12 mouse cellular contexts compared by ENCODE assay signal in the genomic region with DNA sequence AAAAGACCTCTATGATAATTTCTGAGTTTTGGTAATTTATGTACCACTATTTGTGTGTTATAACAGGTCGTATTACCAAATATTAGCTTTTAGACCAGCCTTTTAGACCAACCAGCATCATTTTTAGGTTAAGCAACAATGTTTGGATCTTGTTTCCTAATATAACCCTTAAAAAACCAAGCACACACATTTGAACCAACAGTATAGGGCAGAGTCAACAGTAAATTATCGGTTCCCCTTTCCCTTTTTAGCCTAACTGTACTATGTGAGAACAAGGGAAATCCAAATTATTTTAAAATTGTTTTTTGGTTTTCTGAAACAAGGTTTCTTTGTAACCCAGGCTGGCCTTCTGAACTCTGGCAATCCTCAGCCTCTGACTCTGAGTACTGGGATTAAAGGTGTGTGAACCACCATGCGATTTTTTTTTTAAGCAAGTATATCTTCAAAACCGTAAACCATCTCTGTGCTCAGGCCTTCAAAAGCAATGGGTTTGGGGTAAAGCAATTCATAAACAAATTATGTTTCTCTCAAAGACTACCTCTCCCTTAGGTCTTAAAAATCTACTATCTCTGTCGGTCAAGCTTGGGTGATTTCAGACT. TPM values are rescaled to one million over a fixed set of nuclear protein-coding genes. Genes with fewer than 3 reads are reported as not detected.
DNase-seq lines count a peak whose midpoint lies in the region; ATAC-seq and TF ChIP-seq lines count a peak whose summit lies in the region.
"Had no signal": no experiment of that assay in that cellular context is flagged by ENCODE, and none has a peak within 500 bp of the region (broad histone marks: within the 10 kb centered on the region; RNA-seq: fewer than 3 reads in every experiment).

No protein-coding gene starts in this region.

- 83% methylated on average over 5 of the region's 5 CpGs for WGBS in heart, embryonic 16.5 days
- 81% methylated on average over 5 of the region's 5 CpGs for WGBS in heart, embryonic 12.5 days
- WGBS in lung, embryonic 15.5 days = 84% methylated on average over 5 of the region's 5 CpGs
- 32% methylated on average over 5 of the region's 5 CpGs for WGBS in liver, postnatal 0 days (ENCODE audit: insufficient replicate concordance)

- no peak for DNase-seq in lung, postnatal 4 days
- no peak for DNase-seq in liver, postnatal 0 days
- DNase-seq in gastrocnemius, adult 18-20 months (ENCODE audit: low spot score) = no peak
- no peak for DNase-seq in gastrocnemius, postnatal 14 days
- DNase-seq: adrenal gland, adult 8-10 months; cerebellum, adult 9-10 months had no signal

- peak overlapping the region; percentile 96 for H3K4me2 ChIP-seq in heart, embryonic 16.5 days (ENCODE audit: low read depth, low read length)
- H3K4me2 ChIP-seq in heart, embryonic 12.5 days = no peak overlapping the region
- peak overlapping the region; percentile 95 for H3K4me2 ChIP-seq in lung, embryonic 15.5 days
- peak overlapping the region; percentile 91 for H3K4me2 ChIP-seq in liver, postnatal 0 days (ENCODE audit: low read depth, low read length)

- H3K9me3 ChIP-seq in heart, embryonic 16.5 days (replicated peaks; ENCODE audit: control insufficient read depth, low read length) = no peaks in the 10 kb centered on the region
- no peaks in the 10 kb centered on the region for H3K9me3 ChIP-seq in heart, embryonic 12.5 days (replicated peaks)
- H3K9me3 ChIP-seq in lung, embryonic 15.5 days = no peaks in the 10 kb centered on the region
- H3K9me3 ChIP-seq in liver, postnatal 0 days (ENCODE audit: low read length) = no peaks in the 10 kb centered on the region
- H3K9me3 ChIP-seq: heart, embryonic 10.5 days; midbrain, embryonic 10.5 days had no signal

- H3K4me1 ChIP-seq in heart, embryonic 16.5 days (ENCODE audit: control insufficient read depth, insufficient read depth, low read length) = peaks cover 15% of the 10 kb centered on the region; the same call in 1 of the 2 replicates
- H3K4me1 ChIP-seq in heart, embryonic 12.5 days (replicated peaks) = peaks cover 21% of the 10 kb centered on the region
- peaks cover 29% of the 10 kb centered on the region for H3K4me1 ChIP-seq in lung, embryonic 15.5 days
- peaks cover 20% of the 10 kb centered on the region for H3K4me1 ChIP-seq in brown adipose tissue, adult 24 weeks (ENCODE audit: control insufficient read depth, insufficient read depth, insufficient read length, low read length)
- H3K4me1 ChIP-seq in liver, postnatal 0 days (ENCODE audit: insufficient read depth) = peaks cover 45% of the 10 kb centered on the region

- no peak for ATAC-seq in heart, embryonic 16.5 days (replicated peaks; ENCODE audit: extremely low read depth, insufficient read depth, low FRiP score)
- no peak for ATAC-seq in heart, embryonic 12.5 days (ENCODE audit: insufficient number of reproducible peaks, low FRiP score)
- ATAC-seq in lung, embryonic 15.5 days (ENCODE audit: borderline replicate concordance, extremely low read depth, low FRiP score, low TSS enrichment) = no peak
- no peak for ATAC-seq in liver, postnatal 0 days

- intact Hi-C loops in gastrocnemius, postnatal 14 days (cut with DNase I; ENCODE audit: low total_unique reads) = no loop called here

- H3K4me3 ChIP-seq in heart, embryonic 16.5 days (ENCODE audit: low read length) = peak overlapping the region; percentile 90
- no peak overlapping the region for H3K4me3 ChIP-seq in heart, embryonic 12.5 days
- H3K4me3 ChIP-seq in lung, embryonic 15.5 days = no peak overlapping the region
- H3K4me3 ChIP-seq in brown adipose tissue, adult 24 weeks (ENCODE audit: insufficient read depth, low read depth, low read length) = peak overlapping the region; percentile 86; the same call in 1 of the 2 replicates
- H3K4me3 ChIP-seq in liver, postnatal 0 days (ENCODE audit: low read depth, low read length) = peak overlapping the region; percentile 94

- H3K27ac ChIP-seq in heart, embryonic 16.5 days (ENCODE audit: low read length) = no peak overlapping the region
- no peak overlapping the region for H3K27ac ChIP-seq in heart, embryonic 12.5 days (ENCODE audit: poor library complexity, severe bottlenecking)
- no peak overlapping the region for H3K27ac ChIP-seq in lung, embryonic 15.5 days
- H3K27ac ChIP-seq in brown adipose tissue, adult 24 weeks (replicated peaks; ENCODE audit: low read depth, low read length) = no peak overlapping the region
- H3K27ac ChIP-seq in liver, postnatal 0 days (ENCODE audit: low read depth) = peak overlapping the region; percentile 96
- H3K27ac ChIP-seq: heart, embryonic 10.5 days; midbrain, embryonic 10.5 days had no signal

- H3K36me3 ChIP-seq in heart, embryonic 16.5 days (ENCODE audit: control insufficient read depth, insufficient read depth) = no peaks in the 10 kb centered on the region
- H3K36me3 ChIP-seq in heart, embryonic 12.5 days = no peaks in the 10 kb centered on the region
- H3K36me3 ChIP-seq in lung, embryonic 15.5 days = no peaks in the 10 kb centered on the region
- H3K36me3 ChIP-seq in liver, postnatal 0 days (replicated peaks; ENCODE audit: insufficient read depth, low read length) = no peaks in the 10 kb centered on the region; the same call in 1 of the 2 replicates
- H3K36me3 ChIP-seq: heart, embryonic 10.5 days; midbrain, embryonic 10.5 days had no signal

- H3K27me3 ChIP-seq in heart, embryonic 16.5 days (ENCODE audit: control insufficient read depth, insufficient read depth, low read length) = no peaks in the 10 kb centered on the region; the same call in 1 of the 2 replicates
- no peaks in the 10 kb centered on the region for H3K27me3 ChIP-seq in heart, embryonic 12.5 days (replicated peaks)
- H3K27me3 ChIP-seq in lung, embryonic 15.5 days = peaks cover 9% of the 10 kb centered on the region
- no peaks in the 10 kb centered on the region for H3K27me3 ChIP-seq in liver, postnatal 0 days (ENCODE audit: insufficient read depth, low read length)

- TF ChIP-seq EP300 in liver, postnatal 0 days (IDR thresholded peaks at IDR 0.05; ENCODE audit: low read depth) = no peak

- TF ChIP-seq CTCF in liver, postnatal 0 days (IDR thresholded peaks at IDR 0.05; ENCODE audit: low read depth) = no peak

- no peak overlapping the region; the same call in 1 of the 2 replicates for H3K9ac ChIP-seq in heart, embryonic 16.5 days (ENCODE audit: low read length)
- H3K9ac ChIP-seq in heart, embryonic 12.5 days = no peak overlapping the region
- 0 out of 2 replicates have a peak overlapping the region, but pooled peaks have one; percentile 71 for H3K9ac ChIP-seq in lung, embryonic 15.5 days
- peak overlapping the region; percentile 94 for H3K9ac ChIP-seq in liver, postnatal 0 days (replicated peaks)

RNA-seq across cellular contexts. Expression of gene B3gnt2, which starts 3.6 kb away (rescaled TPM):
- 6.4 and 6.9 TPM in 2 replicates for polyA plus RNA-seq in heart, embryonic 16.5 days (2015; fragmentation: Nextera tagmentation; extraction: Ambion mirVana)
- polyA plus RNA-seq in heart, embryonic 12.5 days (2016; fragmentation: Nextera tagmentation; extraction: Ambion mirVana) = 3.3 and 5.3 TPM in 2 replicates
- polyA plus RNA-seq in lung, embryonic 15.5 days (2015; fragmentation: Nextera tagmentation; extraction: Ambion mirVana) = 10.9 and 12.6 TPM in 2 replicates
- not detected in 2 replicates for polyA plus RNA-seq in brown adipose tissue, adult 24 weeks (2012; ENCODE audit: insufficient read depth, insufficient read length, missing spikeins)
- polyA plus RNA-seq in liver, postnatal 0 days (2015; fragmentation: Nextera tagmentation; extraction: Ambion mirVana) = 10.0 and 10.8 TPM in 2 replicates
- 1 to 10 TPM; 1.0 to 2.2 TPM for total RNA-seq in gastrocnemius, adult 18-20 months (2021)
- 1 to 10 TPM; 4.4 to 5.7 TPM for total RNA-seq in gastrocnemius, postnatal 14 days (2021)

Comparison
In these comparisons a context has a peak if more than half of its experiments do, and no peak if none do; other contexts are left out.
1. H3K4me3 ChIP-seq: peak in heart, embryonic 16.5 days (single experiment), brown adipose tissue, adult 24 weeks (single experiment) and liver, postnatal 0 days (single experiment); none in heart, embryonic 12.5 days (single experiment) and lung, embryonic 15.5 days (single experiment).
2. H3K9ac ChIP-seq: peak in lung, embryonic 15.5 days (single experiment) and liver, postnatal 0 days (single experiment); none in heart, embryonic 16.5 days (single experiment) and heart, embryonic 12.5 days (single experiment).